Comparison of ENCODE assay signal across 19 mouse cellular contexts in genomic region chr17:63403801-63404415, GRCm38 (mm10).
DNase-seq lines count a peak whose midpoint lies in the region; ATAC-seq lines count a peak whose summit lies in the region.
"Had no signal": no experiment of that assay in that cellular context is flagged by ENCODE, and none has a peak within 500 bp of the region (broad histone marks: within the 10 kb centered on the region; RNA-seq: fewer than 3 reads in every experiment).

No protein-coding gene starts in this region.

- no peak for ATAC-seq in midbrain, embryonic 11.5 days (ENCODE audit: low FRiP score)
- no peak; the same call in 1 of the 2 replicates for ATAC-seq in midbrain, embryonic 15.5 days (replicated peaks)
- peak; percentile 62 for ATAC-seq in activated CD4-positive, CD25-positive, alpha-beta regulatory T cell, adult 4 months
- peak; percentile 37; the same call in 1 of the 2 replicates for ATAC-seq in midbrain, embryonic 16.5 days

- H3K27me3 ChIP-seq in midbrain, embryonic 11.5 days (ENCODE audit: control insufficient read depth, insufficient read depth, low read length), result no peaks in the 10 kb centered on the region
- no peaks in the 10 kb centered on the region for H3K27me3 ChIP-seq in midbrain, embryonic 15.5 days (replicated peaks)
- no peaks in the 10 kb centered on the region for H3K27me3 ChIP-seq in midbrain, embryonic 16.5 days (ENCODE audit: control insufficient read depth, insufficient read depth, low read depth, low read length)
- H3K27me3 ChIP-seq: CH12.LX; heart, embryonic 15.5 days; liver, embryonic 13.5 days had no signal

- no peak overlapping the region for H3K4me2 ChIP-seq in midbrain, embryonic 11.5 days
- no peak overlapping the region for H3K4me2 ChIP-seq in midbrain, embryonic 15.5 days
- H3K4me2 ChIP-seq in midbrain, embryonic 16.5 days (ENCODE audit: low read length), result no peak overlapping the region
- H3K4me2 ChIP-seq: heart, embryonic 15.5 days; liver, embryonic 13.5 days had no signal

- H3K4me3 ChIP-seq in midbrain, embryonic 11.5 days (ENCODE audit: low read depth, low read length), result no peak overlapping the region
- H3K4me3 ChIP-seq in midbrain, embryonic 15.5 days, result no peak overlapping the region
- no peak overlapping the region for H3K4me3 ChIP-seq in midbrain, embryonic 16.5 days (ENCODE audit: low read depth, low read length)
- H3K4me3 ChIP-seq: erythroblast, embryonic 14.5 days; heart, embryonic 15.5 days; liver, embryonic 13.5 days; myocyte had no signal

- no peaks in the 10 kb centered on the region for H3K36me3 ChIP-seq in midbrain, embryonic 11.5 days (ENCODE audit: control insufficient read depth, insufficient read depth, low read length)
- no peaks in the 10 kb centered on the region for H3K36me3 ChIP-seq in midbrain, embryonic 15.5 days (replicated peaks)
- no peaks in the 10 kb centered on the region for H3K36me3 ChIP-seq in midbrain, embryonic 16.5 days (ENCODE audit: control insufficient read depth, insufficient read depth, low read length)
- H3K36me3 ChIP-seq: heart, embryonic 15.5 days; liver, embryonic 13.5 days had no signal

- DNase-seq in kidney, adult 11 months, result peak; percentile 23
- DNase-seq in kidney, adult 18-20 months, result no peak
- peak; percentile 73 for DNase-seq in midbrain, embryonic 11.5 days (ENCODE audit: low spot score, missing footprints)
- DNase-seq in gastrocnemius, postnatal 4 days (ENCODE audit: low spot score in 2 of 2), result no peak
- DNase-seq: adrenal gland, postnatal 10 days; cerebellum, adult 11-12 months; cerebellum, postnatal 36 days; heart, adult 18-20 months; liver, embryonic 13.5 days; retina, postnatal 1 day; right cerebral cortex, postnatal 4 days; thymus, postnatal 4 days had no signal

- no peaks in the 10 kb centered on the region for H3K9me3 ChIP-seq in midbrain, embryonic 11.5 days (ENCODE audit: control insufficient read depth, low read length)
- no peaks in the 10 kb centered on the region for H3K9me3 ChIP-seq in midbrain, embryonic 15.5 days
- H3K9me3 ChIP-seq in midbrain, embryonic 16.5 days (replicated peaks; ENCODE audit: control insufficient read depth, low read length, poor library complexity, severe bottlenecking), result no peaks in the 10 kb centered on the region
- H3K9me3 ChIP-seq: heart, embryonic 15.5 days; liver, embryonic 13.5 days had no signal

- H3K9ac ChIP-seq in midbrain, embryonic 11.5 days (ENCODE audit: low read length), result no peak overlapping the region
- no peak overlapping the region for H3K9ac ChIP-seq in midbrain, embryonic 15.5 days
- H3K9ac ChIP-seq in midbrain, embryonic 16.5 days (ENCODE audit: low read depth, low read length), result no peak overlapping the region
- H3K9ac ChIP-seq: heart, embryonic 15.5 days; liver, embryonic 13.5 days had no signal

- H3K27ac ChIP-seq in midbrain, embryonic 11.5 days (ENCODE audit: low read depth, low read length), result no peak overlapping the region
- no peak overlapping the region for H3K27ac ChIP-seq in midbrain, embryonic 15.5 days
- no peak overlapping the region for H3K27ac ChIP-seq in midbrain, embryonic 16.5 days (ENCODE audit: low read length)
- H3K27ac ChIP-seq: heart, embryonic 15.5 days; liver, embryonic 13.5 days had no signal

- no peaks in the 10 kb centered on the region; the same call in 1 of the 2 replicates for H3K4me1 ChIP-seq in midbrain, embryonic 11.5 days (ENCODE audit: control insufficient read depth, insufficient read depth, low read length)
- H3K4me1 ChIP-seq in midbrain, embryonic 15.5 days, result peaks cover 23% of the 10 kb centered on the region
- peaks cover 9% of the 10 kb centered on the region for H3K4me1 ChIP-seq in midbrain, embryonic 16.5 days (ENCODE audit: control insufficient read depth, insufficient read depth, low read length)

Comparison
In these comparisons a context has a peak if more than half of its experiments do, and no peak if none do; other contexts are left out.
1. DNase-seq: peak in kidney, adult 11 months (single experiment) and midbrain, embryonic 11.5 days (single experiment); none in kidney, adult 18-20 months (single experiment) and gastrocnemius, postnatal 4 days (0 of 2).
2. ATAC-seq: peak in activated CD4-positive, CD25-positive, alpha-beta regulatory T cell, adult 4 months (single experiment) and midbrain, embryonic 16.5 days (single experiment); none in midbrain, embryonic 11.5 days (single experiment) and midbrain, embryonic 15.5 days (single experiment).